Mouse (Mus musculus) urinary bladder, postnatal 4 days (tissue): ENCODE results near the gene Hlcs.

Experiments
- DNase-seq, 2 experiments: peaks; one replicate each; pipeline ENCODE4 v3.0.0; 2021 to 2022; ENCODE audit warnings: low spot score in 2 of 2

The Hlcs gene

GRCm38 (mm10) chr16:94327781-94328711 is 14.7 kb upstream of the Hlcs start, which contains the start of gene Ripply3:
TSS of gene Ripply3 (plus strand) at chr16:94328420.
- peak in 1 of 2 experiments; percentile 24 for DNase-seq

- no peak for DNase-seq
These were observed 12.6 kb upstream of the Hlcs start for GRCm38 (mm10) chr16:94326008-94326407.

- DNase-seq: no peak
These were observed 10.3 kb upstream of the Hlcs start for GRCm38 (mm10) chr16:94323681-94324080.

GRCm38 (mm10) chr16:94320223-94320622 is 6.9 kb upstream of the Hlcs start:
- no peak for DNase-seq

- no peak for DNase-seq
These were observed 4.4 kb upstream of the Hlcs start for GRCm38 (mm10) chr16:94317752-94318151.

GRCm38 (mm10) chr16:94315215-94315614 is 1.8 kb upstream of the Hlcs start:
- DNase-seq: no peak

GRCm38 (mm10) chr16:94314626-94315025 is 1.3 kb upstream of the Hlcs start:
- DNase-seq: no peak

- DNase-seq: peak; percentile 73 to 80
These were observed 625 bp downstream of the Hlcs start for GRCm38 (mm10) chr16:94312663-94313228.

- no peak for DNase-seq
These were observed 1.4 kb downstream of the Hlcs start for GRCm38 (mm10) chr16:94311931-94312330.

- DNase-seq: no peak
These were observed 2.0 kb downstream of the Hlcs start for GRCm38 (mm10) chr16:94311416-94311815.

GRCm38 (mm10) chr16:94309025-94309424 is 4.3 kb downstream of the Hlcs start:
- DNase-seq: no peak

- DNase-seq: no peak
These were observed 5.4 kb downstream of the Hlcs start for GRCm38 (mm10) chr16:94307942-94308341.

- no peak for DNase-seq
These were observed 5.8 kb downstream of the Hlcs start for GRCm38 (mm10) chr16:94307526-94307925.

GRCm38 (mm10) chr16:94303203-94303535 is 10.2 kb downstream of the Hlcs start:
- DNase-seq: no peak

GRCm38 (mm10) chr16:94302274-94303202 is 10.8 kb downstream of the Hlcs start:
- DNase-seq: no peak

GRCm38 (mm10) chr16:94301696-94302095 is 11.7 kb downstream of the Hlcs start:
- DNase-seq: no peak

GRCm38 (mm10) chr16:94301194-94301593 is 12.2 kb downstream of the Hlcs start:
- no peak for DNase-seq

GRCm38 (mm10) chr16:94299210-94299609 is 14.2 kb downstream of the Hlcs start:
- DNase-seq: no peak

GRCm38 (mm10) chr16:94298081-94298480 is 15.3 kb downstream of the Hlcs start:
- DNase-seq: no peak

- no peak for DNase-seq
These were observed 22.2 kb downstream of the Hlcs start for GRCm38 (mm10) chr16:94291141-94291540.

GRCm38 (mm10) chr16:94290073-94290999 is 23.0 kb downstream of the Hlcs start:
- peak; percentile 67 to 83 for DNase-seq
